Mouse (Mus musculus): ENCODE results near the gene Cacnb3.

Gene Cacnb3

GRCm38 (mm10) chr15:98675634-98676250 is 45.1 kb downstream of the Cacnb3 start:
- no peak for DNase-seq (ENCODE audit: low read depth)

GRCm38 (mm10) chr15:98676471-98676870 is 45.8 kb downstream of the Cacnb3 start:
- no peak for DNase-seq (ENCODE audit: low read depth)

GRCm38 (mm10) chr15:98676940-98677728 is 46.5 kb downstream of the Cacnb3 start, which contains the start of gene Rnd1:
Gene Rnd1 (minus strand): TSS chr15:98677461.
- no peak for DNase-seq (ENCODE audit: low read depth)

GRCm38 (mm10) chr15:98677977-98678376 is 47.3 kb downstream of the Cacnb3 start:
- no peak for DNase-seq (ENCODE audit: low read depth)

- DNase-seq (ENCODE audit: low read depth): no peak
Measured at GRCm38 (mm10) chr15:98680660-98681059, 50.0 kb downstream of the Cacnb3 start.

GRCm38 (mm10) chr15:98681633-98682032 is 51.0 kb downstream of the Cacnb3 start:
- DNase-seq (ENCODE audit: low read depth): no peak

GRCm38 (mm10) chr15:98683177-98683576 is 52.5 kb downstream of the Cacnb3 start:
- peak; percentile 60 for DNase-seq (ENCODE audit: low read depth)

GRCm38 (mm10) chr15:98683746-98684145 is 53.1 kb downstream of the Cacnb3 start:
- peak; percentile 31 for DNase-seq (ENCODE audit: low read depth)

- peak; percentile 41 for DNase-seq (ENCODE audit: low read depth)
Measured at GRCm38 (mm10) chr15:98685926-98686325, 55.3 kb downstream of the Cacnb3 start.

GRCm38 (mm10) chr15:98689682-98690081 is 59.0 kb downstream of the Cacnb3 start:
- DNase-seq (ENCODE audit: low read depth): no peak

GRCm38 (mm10) chr15:98691486-98692147 is 61.0 kb downstream of the Cacnb3 start:
- no peak for DNase-seq (ENCODE audit: low read depth)

GRCm38 (mm10) chr15:98692171-98692715 is 61.6 kb downstream of the Cacnb3 start:
- DNase-seq (ENCODE audit: low read depth): peak; percentile 84
